Mouse (Mus musculus) ZHBTc4 (cell line): ENCODE measurements around the gene Gstm4.

Source experiments
- DNase-seq: peaks from one replicate; pipeline ENCODE4 v3.0.0-alpha.2; 2011; ENCODE audit warnings: low read depth, low spot score

The Gstm4 gene

DNA sequence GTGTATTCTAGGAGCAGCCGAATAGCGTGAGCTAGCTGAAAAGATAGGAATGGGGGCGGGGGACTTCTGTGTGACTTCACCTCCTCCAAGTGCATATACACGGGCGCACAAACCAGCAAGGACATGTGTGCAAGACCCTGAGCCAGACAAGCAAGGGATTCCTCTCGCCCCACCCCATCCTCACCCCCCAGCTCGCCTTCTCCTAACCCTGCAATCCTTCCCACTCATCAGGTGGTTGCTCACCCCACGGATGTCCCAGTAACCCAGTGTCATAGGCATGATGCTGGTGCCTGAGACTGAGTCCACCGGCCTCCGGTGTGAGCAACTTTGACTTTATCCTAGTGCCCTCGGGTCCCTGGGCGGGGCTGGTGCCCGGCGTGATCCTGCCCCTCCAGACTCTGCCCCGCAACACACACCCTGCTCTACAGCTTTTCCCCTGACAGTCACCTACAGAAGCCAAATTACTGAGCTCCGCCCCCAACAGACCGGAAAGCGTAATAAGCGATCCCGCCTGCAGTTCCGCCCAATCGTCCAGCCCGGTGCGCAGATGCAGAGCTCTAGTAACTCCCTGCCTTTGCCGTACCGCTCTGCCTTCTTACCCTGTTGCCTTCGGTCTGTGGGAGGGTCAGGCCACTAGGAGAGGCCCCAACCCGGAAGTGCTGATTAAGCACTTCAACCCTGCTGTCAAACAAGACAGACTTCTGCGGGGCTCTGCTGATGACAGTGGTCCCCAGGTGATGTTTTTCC is at the start of gene Gstm4:
Gstm4 (minus strand) TSS at position 501 of the 747 bp plus-strand sequence.
- DNase-seq, result peak; percentile 90

DNA sequence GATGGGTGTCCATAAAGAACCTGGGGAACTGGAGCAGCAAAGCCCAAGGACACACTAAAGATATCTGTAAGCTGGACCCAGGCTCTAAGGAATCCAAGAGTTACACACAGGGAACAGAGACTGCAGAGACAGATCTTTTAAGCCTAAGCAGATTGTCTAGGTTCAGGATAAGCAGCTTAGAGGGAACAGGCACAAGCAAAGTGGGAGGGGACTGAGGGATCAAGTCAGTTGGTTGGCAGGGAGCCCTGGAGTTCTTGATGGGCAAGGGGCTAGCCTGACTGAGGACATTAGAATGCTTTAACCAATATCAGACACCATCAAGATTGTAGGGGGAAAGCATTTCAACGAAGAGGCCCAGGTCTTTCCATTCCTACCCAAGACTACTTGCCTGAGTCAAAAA is 49.5 kb upstream of the Gstm4 start:
- DNase-seq, result no peak

DNA sequence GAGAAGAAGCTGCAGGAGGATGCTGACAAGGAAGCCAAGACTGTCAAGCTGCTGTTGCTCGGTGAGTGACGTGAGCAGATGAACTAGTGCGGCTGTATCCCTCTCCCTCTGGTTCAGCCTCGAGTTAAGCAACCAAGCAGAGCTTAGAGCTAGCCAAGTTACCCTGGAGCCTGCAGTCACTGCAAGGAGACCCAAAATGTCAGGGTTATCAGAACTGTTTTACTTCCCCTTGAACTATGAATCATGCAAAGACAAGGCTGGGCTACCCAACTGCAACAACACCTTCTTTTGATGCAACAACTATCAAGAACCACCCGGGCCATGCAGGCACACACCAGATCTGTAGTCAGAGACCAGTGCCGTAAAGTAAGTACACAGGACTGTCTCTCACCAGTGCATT is 48.6 kb upstream of the Gstm4 start:
- DNase-seq, result no peak

DNA sequence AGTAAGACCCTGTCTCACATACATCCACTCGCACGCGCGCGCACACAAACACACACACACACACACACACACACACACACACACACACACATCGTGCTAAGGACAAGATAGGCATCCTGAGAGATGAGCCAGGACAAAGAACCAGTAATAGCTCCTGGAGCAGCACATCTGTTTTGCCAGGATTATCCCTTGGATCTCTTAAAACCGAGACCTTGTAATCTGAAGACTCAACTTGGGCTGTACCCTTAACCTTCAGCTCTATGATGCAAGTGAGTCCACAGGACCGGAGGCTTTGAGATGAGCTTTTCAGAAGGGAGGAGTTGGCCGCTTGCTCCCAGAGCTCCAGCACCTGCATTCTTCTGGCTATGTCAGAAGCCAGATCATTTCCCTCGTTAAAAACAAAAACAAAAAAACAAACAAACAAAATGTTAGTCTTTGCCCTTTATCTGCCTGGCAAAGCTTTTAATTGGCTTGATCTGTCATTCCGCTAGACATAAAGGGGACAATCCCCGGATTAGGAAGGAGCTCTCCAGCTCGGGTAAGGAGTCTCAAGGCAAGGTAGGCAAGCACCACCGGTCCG is 47.9 kb upstream of the Gstm4 start, which contains the start of gene Gnat2:
Gnat2 (plus strand) TSS at position 254 of the 580 bp plus-strand sequence.
- no peak for DNase-seq

DNA sequence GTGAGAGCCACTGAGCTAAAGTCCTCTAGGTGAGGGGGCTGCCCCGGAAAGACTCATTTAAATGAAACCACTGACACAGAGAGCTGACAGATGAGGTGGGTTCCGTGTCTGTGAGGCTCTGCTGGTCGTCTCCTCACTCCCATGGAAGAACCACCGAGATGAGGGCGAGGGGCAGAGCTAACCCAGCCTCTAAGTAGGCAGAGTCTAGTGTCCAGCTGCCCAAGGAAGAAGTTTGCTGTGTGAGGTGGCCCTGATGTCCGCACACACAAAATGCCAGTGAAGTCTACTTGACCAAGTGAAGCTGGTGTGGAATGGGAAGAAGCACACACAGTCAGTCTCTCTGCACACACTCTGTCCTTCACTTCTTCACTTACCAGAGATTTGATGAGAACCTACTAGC is 47.3 kb upstream of the Gstm4 start:
- DNase-seq, result no peak

DNA sequence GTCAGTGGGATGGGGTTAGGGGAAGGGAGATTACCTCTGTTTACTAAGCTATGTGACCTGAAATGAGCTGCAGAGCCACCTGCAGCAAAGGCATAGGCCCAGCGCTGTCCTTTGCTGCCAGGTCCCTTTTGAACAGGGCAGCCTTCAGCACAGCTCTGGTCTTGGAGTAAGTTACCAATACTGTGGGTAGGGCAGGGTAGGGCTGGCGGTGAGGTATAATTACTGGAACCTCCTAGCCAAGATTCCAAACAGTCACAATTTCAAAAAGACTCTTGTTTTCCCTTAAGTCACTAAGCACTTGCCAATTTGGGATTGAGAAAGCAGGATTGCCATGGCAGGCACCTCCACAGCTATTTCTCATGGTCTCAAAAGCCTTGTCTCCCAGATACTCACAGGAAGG is 45.9 kb upstream of the Gstm4 start:
- no peak for DNase-seq

DNA sequence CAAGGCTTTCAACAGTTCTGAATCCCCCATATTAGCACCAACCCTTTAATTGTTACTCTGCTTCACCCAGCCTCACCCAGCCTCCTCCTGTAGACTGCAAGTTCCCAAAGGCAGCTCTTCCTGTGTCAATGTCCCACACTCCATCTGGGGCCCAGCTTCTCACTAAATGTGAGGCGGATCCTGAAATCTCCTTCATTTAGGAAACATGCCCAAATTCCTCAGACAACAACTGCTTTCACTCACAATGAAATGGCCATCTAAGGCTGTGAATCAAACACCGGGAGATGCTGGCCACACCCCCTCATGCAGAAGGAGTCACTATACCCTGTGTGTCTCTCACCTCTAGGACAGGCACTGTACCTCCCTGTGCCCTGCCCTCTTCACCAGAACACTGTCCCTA is 45.2 kb upstream of the Gstm4 start:
- peak; percentile 36 for DNase-seq

DNA sequence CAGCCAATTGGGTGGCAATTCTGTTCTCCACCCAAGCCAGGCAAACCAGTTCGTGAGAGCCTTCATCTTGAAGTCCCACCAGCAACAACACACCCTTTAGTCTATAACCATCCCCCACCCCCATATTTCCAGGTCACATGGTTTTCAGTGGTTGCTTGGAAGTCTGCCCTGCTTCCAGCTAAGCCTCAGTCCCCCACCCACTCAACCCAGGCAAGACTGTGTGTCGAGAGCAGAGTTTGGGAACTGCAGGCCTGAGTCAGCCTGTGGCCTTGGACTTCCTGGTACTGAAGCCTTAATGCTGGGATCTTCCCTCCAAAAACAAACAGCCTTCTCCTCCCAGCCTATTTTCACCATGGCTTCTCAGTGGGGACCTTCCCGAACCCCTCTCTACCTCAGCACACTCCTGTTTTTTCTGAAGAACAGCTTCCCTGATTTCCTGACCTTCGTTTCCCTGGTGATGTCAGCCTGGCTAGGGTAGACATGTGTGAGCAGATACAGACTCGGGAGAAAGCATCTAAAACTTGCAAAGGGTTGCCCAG is 44.2 kb upstream of the Gstm4 start:
- no peak for DNase-seq

DNA sequence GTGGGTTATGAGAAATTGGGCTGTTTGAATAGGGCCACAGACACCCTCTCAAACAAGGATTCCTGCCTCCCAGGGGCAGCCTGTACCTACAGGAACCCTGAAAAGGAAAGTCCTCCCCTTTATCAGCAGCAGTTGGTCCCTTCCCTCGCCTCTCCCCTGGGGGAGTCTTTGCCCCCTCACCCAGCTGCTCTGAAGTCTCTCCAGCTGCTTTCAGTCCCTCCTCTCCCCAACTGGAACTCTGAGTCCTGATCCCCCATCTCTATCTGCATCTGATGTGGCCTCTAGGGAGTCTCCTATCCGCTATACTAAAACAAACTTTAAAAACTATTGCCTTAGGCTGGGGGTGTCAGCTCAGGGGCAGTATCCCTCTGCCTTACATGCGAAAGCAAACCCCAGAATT is 42.6 kb upstream of the Gstm4 start:
- DNase-seq, result no peak

DNA sequence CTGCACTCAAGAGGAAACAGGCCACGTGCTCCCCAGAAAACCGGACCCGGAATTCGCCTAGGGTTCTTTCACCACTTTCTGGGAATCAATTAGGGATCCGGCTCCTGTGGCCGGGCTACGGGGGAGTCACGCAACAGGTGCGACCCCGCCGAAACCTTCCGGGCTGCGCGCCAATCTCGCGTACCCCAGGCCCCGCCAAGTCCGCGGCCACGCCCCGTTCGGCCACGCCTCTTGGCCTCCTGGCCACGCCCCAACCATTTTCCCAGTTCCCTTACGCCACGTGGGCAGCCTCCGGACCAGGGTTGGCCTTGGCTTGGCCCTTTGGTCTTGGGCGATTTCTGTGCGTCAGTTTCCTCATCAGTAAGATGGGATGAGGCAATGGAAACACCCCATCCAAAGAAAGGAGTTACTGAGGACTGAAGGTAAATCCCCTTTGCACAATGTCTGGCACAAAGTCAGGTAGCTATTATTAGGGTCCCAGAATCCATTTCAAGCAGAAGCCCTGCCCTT is 41.8 kb upstream of the Gstm4 start, which contains the start of gene Ampd2:
Ampd2 (minus strand) TSS at position 182 of the 510 bp plus-strand sequence.
- peak; percentile 91 for DNase-seq

DNA sequence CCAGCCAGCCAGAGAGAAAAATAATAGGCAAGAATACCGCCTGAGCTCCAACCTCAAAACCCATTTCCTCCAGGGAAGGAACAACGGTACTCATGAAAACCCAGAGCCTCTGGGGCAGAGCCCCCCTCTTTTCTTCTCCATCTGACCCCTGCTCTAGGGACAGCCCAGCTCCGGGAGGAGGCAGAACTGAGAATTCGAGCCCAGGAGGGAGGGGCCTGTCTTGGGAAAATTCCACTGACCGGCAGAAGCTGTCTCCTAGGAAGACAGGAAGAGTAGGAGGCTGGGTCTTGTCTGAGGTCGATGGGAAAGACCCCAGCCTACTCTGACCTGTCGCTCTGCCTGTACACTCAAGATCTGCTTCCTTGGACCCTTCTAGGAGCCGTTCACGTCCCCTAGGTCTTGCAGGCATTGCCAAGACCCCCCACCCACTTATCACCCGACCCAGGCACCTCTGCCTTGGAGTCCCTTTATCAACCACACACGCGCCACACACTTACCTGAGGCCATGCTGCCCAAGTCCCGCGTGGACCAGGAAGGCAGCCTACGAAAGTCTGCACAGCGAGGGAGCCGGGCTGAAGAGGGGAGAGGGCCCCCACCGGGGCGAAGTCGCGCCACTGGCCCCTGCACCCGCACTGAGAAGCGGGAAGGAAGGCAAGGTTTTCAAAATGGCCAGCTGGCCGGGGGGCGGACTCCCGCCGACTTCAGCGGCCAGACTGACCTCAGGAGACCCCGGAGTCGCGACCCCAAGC is 41.2 kb upstream of the Gstm4 start:
- peak; percentile 64 for DNase-seq

DNA sequence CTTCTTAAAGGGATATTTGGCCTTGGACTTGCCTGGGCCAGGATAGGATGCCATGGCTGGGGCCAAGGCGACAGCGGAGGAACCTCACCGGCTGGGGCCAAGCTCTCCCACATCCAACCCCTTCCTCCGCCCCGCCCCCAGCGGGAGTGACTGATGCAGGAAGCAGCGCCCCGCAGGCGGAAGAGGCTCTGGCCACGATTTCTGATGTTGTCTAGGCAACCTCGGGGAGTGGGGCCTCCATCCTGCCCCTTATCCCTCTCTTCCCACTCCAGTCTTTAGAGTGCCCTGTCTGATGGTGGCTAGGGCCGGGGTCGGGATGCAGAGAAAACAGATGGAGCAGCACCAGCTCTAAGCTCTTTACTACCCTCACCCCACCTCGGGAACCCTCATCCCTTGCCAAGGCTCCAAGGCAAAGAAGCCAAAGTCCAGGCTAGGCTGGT is 40.6 kb upstream of the Gstm4 start:
- DNase-seq, result peak; percentile 92

DNA sequence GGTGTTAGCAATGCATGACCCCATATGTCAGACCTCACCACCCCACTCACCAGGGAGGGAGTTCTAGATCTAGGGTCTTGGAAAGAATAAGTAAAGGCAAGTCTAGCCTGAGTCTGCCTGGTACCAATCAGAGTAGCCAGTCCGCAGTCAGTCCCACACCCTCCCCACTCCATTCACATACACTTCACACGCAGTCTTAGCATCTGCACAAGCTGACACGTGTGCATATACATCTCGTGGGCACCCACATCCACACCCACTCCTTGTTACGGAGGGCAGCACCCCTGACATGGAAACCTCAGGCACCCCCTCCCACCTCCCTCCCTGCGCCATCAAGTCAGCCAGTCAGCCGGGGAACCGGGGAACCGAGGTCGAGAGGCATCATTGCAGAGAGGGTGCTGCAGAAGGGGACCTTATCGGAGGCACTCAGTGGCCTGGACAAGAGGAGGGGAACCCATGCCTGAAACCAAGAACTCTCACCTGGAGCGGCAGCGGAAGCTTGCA is 40.1 kb upstream of the Gstm4 start:
- no peak for DNase-seq

DNA sequence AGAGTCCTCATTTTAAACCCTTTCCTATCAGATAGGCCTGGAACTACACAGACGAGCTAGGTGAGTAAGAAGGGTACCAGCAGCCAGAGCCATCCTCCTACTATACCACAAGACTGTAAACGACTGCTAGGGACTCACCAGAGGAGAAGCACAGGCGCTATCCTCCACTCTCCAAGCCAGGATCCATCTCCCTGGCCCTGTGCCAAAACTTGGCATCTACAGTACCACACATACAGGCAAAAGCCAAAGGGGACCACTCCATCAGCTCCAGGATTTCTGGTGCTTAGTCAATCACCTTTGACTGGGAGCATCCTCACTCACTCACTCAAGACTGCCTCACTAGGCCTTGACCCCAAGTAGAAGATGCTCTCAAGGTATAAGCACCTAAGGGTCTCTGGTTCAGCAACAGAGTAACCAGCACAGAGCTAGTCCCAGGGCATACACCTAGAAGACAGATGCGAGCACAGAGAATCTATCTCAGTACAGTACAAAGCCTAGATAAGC is 39.3 kb upstream of the Gstm4 start:
- no peak for DNase-seq

DNA sequence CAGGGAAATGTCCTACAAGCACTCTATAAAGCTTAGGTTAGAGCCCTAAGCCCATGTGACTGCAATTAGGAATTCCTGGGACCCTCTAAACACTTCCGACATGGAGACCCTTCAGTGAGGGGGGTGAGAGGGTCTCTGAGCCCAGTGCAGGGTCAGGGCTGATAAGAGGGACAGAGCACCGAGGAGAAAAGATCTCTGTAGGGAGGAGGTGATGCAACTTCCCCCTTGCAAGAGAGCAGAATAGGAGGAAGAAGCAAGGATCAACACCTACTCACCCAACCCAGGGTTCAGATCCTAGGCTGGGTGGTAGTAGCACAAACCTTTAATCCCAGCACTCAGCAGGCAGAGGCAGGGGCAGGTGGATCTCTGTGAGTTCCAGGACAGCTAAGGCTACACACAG is 38.5 kb upstream of the Gstm4 start:
- no peak for DNase-seq

DNA sequence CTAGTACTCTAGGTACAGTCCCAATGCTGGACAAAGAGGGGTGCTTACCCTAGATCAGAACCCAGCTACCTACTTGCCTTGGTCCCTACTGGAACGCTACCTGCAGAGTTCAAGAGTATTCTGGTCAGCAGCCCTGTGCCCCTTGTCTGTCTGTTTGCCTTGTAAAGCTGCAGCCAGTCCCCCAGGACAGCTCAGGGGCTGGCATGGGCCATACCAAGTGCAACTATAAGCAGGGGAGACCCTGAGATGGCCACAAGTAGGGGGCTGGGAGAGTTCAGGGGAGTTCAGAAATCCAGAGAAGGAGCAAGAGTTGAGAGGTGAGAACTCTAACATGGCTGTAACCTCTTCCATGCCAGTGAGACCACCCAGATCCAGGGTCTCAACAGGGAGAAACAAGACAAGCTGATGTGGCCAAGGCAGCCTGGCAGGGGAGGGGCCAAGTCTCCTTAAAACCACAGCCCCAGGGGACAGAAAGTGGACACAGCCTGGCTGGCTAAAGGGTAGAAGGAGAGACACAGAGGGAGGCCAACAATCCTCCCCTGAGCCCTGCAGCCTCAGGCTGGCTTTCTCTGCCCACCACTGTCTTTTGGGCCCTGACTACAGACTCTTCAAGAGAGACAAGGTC is 37.7 kb upstream of the Gstm4 start:
- no peak for DNase-seq

DNA sequence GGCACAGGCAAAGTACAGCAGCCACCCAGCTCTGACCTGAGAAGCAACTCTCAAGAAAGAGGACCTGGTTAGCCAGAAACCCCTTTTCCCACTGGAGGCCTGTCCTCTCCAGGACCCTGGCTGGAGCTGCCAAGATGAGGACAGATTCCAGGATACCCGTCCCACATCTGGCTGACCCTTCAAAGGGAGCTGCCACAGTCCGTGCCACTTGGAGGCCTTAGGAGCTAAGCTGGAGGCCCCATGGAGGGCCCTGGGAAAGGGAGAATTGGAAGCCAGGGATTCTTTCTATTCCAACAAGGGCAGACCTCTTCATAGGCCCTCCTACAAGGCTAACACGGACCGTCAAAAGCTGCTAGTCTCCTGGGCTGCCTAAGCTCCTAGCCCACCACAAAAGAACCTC is 37.0 kb upstream of the Gstm4 start:
- DNase-seq, result no peak

DNA sequence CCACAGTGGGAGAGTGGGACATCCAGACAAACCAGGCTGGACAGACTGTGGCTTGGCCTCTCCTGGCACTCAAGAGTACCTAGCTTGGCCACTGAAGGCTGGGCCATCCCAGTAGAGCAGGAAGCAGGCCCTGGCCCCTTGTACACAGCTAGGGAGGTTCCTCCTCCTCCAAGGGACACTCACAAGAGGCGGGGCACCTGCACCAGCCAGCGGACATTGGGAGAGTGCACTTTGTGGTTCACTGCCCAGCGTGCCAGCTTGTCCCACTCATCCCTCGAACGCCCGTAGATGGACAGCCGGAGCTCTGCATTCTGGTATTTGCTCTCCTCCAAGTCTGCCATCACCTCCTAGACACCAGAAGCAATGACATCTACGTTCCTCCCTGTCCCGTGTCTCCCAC is 32.1 kb upstream of the Gstm4 start:
- no peak for DNase-seq

DNA sequence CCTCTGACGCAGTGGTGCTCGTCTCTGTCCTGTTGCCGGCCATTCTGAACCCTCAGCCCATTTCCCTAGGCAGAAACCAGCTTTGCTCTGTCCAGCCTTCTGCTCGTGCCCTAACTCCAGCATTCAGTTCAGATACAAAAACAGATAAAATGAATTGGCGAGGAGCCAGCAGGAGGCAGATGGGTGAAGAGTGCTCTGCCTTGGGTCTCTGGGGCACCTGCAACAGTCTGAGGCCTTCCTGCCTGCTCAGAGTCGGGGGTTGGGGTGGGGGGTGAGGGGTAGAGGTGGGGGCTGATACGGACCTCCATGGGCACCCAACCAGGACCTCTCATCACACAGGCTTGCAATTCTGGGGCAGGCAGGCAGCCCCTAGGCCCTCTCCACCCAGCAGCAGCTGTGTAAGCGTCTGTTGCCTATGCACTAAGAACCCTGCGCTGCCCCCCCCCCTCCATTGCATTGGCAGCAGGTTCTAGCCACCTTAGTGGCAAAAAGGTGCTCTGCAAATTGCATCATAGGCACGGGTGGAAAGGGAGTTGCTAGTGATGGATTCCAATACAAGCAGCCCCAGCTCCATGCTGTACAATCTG is 28.4 kb upstream of the Gstm4 start:
- DNase-seq, result no peak

DNA sequence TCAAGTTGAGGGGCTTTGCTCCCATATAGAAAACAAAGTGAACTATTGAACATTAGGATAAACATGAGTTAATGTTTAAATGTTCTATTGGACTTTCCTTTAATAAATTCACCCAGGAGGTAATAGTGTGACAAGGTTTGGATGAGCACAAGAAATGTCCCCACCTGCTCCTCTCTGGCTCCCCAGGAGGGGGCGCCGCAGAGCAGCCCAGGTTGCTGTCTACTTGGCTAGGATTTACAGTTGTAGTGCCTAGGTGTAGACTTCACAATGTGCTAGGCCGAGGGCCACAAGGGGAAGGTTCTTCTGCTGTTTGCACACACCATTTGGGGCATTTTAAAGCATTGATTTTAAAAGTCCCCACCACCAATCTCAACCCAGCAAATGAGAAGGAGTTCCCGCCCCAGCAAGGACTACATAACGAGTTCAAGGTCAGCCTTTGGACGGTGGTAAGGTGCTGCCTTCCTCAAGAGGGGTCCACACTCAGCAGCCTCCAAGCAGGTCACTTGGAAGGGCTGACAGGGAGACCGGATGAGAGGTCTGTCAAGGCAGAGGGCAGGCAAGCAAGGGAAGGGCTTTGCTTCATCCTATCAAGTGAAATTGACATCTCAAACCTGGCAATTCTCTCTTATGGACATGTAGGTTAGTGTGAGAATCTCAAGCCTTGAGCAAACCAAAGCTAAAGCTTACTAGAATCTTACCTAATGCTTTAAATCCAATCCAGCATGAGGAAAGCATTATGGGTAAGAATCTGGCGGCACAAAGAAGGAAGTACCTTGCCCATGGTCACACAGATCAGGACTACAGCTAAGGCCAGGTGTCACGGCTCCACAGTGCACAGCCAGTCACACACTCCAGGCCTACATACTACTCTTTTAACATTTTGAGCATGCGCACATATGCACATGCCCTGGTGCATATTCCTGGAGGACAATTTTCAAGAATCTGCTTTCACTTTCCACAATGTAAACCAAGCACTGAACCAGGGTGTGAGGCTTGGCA is 25.9 kb upstream of the Gstm4 start:
- peak; percentile 81 for DNase-seq
